Mouse (Mus musculus): ENCODE measurements at regions not wholly inside any gene's neighbourhood (a gene's known extent, or its start where the extent isn't known, plus 50 kb on each side); places are given as distances from the start of the nearest gene placed in this dataset.

GRCm38 (mm10) chr2:28337561-28337960 is 109.0 kb upstream of the Ppp1r26 start:
- intact Hi-C loops (cut with DNase I): no loop called here
- no peak for DNase-seq (ENCODE audit: low spot score in 2 of 2)

GRCm38 (mm10) chr2:28341304-28341703 is 105.3 kb upstream of the Ppp1r26 start:
- intact Hi-C loops (cut with DNase I): no loop called here
- no peak for DNase-seq (ENCODE audit: low spot score in 2 of 2)

- intact Hi-C loops (cut with DNase I): no loop called here
- DNase-seq (ENCODE audit: low spot score in 2 of 2): no peak
Measured at GRCm38 (mm10) chr2:28348453-28348852, 98.1 kb upstream of the Ppp1r26 start.

- no peak for DNase-seq (ENCODE audit: low spot score in 2 of 2)
- intact Hi-C loops (cut with DNase I): no loop called here
Measured at GRCm38 (mm10) chr2:28349911-28350310, 96.7 kb upstream of the Ppp1r26 start.

GRCm38 (mm10) chr2:28351445-28351844 is 95.2 kb upstream of the Ppp1r26 start:
- no peak for DNase-seq (ENCODE audit: low spot score in 2 of 2)

GRCm38 (mm10) chr2:28352903-28353302 is 93.7 kb upstream of the Ppp1r26 start:
- intact Hi-C loops (cut with DNase I): no loop called here
- no peak for DNase-seq (ENCODE audit: low spot score in 2 of 2)

More at GRCm38 (mm10) chr2:28351445-28351844, 95.2 kb upstream of the Ppp1r26 start:
- intact Hi-C loops (cut with DNase I): no loop called here

- intact Hi-C loops (cut with DNase I): no loop called here
Measured at GRCm38 (mm10) chr2:28362199-28362598, 84.4 kb upstream of the Ppp1r26 start.

GRCm38 (mm10) chr2:28364623-28365022 is 82.0 kb upstream of the Ppp1r26 start:
- DNase-seq (ENCODE audit: low spot score in 2 of 2): no peak
- intact Hi-C loops (cut with DNase I): no loop called here

More at GRCm38 (mm10) chr2:28362199-28362598, 84.4 kb upstream of the Ppp1r26 start:
- DNase-seq (ENCODE audit: low spot score in 2 of 2): no peak

- intact Hi-C loops (cut with DNase I): no loop called here
- no peak for DNase-seq (ENCODE audit: low spot score in 2 of 2)
Measured at GRCm38 (mm10) chr2:28365756-28366155, 80.8 kb upstream of the Ppp1r26 start.

GRCm38 (mm10) chr2:28374838-28375237 is 71.8 kb upstream of the Ppp1r26 start:
- peak; percentile 46 to 65 for DNase-seq (ENCODE audit: low spot score in 2 of 2)
- intact Hi-C loops (cut with DNase I): loop anchor here (2.0 to 5.0 kb wide), 2 partner anchors 73 to 170 kb away; no protein-coding TSS in a partner anchor

GRCm38 (mm10) chr2:28377948-28378822 is 68.4 kb upstream of the Ppp1r26 start:
- peak; percentile 35 to 49 for DNase-seq (ENCODE audit: low spot score in 2 of 2)
- intact Hi-C loops (cut with DNase I): loop anchor here (2.0 kb wide), 1 partner anchor 35 kb away; no protein-coding TSS in a partner anchor

GRCm38 (mm10) chr2:28382051-28382802 is 64.4 kb upstream of the Ppp1r26 start:
- DNase-seq (ENCODE audit: low spot score in 2 of 2): no peak
- intact Hi-C loops (cut with DNase I): no loop called here

- intact Hi-C loops (cut with DNase I): no loop called here
- no peak for DNase-seq (ENCODE audit: low spot score in 2 of 2)
Measured at GRCm38 (mm10) chr2:28384875-28385274, 61.7 kb upstream of the Ppp1r26 start.

GRCm38 (mm10) chr2:28386784-28387183 is 59.8 kb upstream of the Ppp1r26 start:
- DNase-seq (ENCODE audit: low spot score in 2 of 2): no peak
- intact Hi-C loops (cut with DNase I): no loop called here

GRCm38 (mm10) chr2:28387422-28387836 is 59.2 kb upstream of the Ppp1r26 start:
- peak; percentile 74 to 83 for DNase-seq (ENCODE audit: low spot score in 2 of 2)
- intact Hi-C loops (cut with DNase I): no loop called here

GRCm38 (mm10) chr2:28387926-28388325 is 58.7 kb upstream of the Ppp1r26 start:
- no peak for DNase-seq (ENCODE audit: low spot score in 2 of 2)
- intact Hi-C loops (cut with DNase I): no loop called here

- intact Hi-C loops (cut with DNase I): no loop called here
- no peak for DNase-seq (ENCODE audit: low spot score in 2 of 2)
Measured at GRCm38 (mm10) chr2:28389703-28390102, 56.9 kb upstream of the Ppp1r26 start.

- DNase-seq (ENCODE audit: low spot score in 2 of 2): no peak
- intact Hi-C loops (cut with DNase I): no loop called here
Measured at GRCm38 (mm10) chr2:28395391-28395790, 51.2 kb upstream of the Ppp1r26 start.

Measured in left cerebral cortex, postnatal 14 days (tissue).